Mouse (Mus musculus): ENCODE data around the gene Gpc6. TPM values are rescaled to one million over a fixed set of nuclear protein-coding genes. Genes with fewer than 3 reads are reported as not detected.

Gpc6 gene
- total RNA-seq, 4 experiments from 2014 or later = 10.0 to 12.9 (median 10.9) TPM

GRCm38 (mm10) chr14:117361155-117361964, 436.2 kb downstream of the Gpc6 start:
- no peak for DNase-seq (ENCODE audit: low spot score in 2 of 2)

DNA sequence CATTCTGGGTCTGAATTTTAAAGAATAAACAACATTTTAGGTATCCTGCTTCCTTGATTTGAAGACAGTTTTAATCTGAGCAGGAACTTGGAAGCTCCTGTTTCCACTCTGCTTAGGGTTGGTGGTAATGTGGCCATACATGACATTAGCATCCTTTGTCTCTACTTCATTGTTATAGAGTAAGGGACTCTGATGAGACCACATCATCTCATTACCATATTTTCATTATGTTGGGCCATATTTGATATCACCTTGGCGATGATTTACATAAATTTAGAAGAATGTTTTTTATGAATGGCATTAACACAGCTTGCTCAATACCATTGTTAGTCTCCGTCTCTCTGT, 436.8 kb downstream of the Gpc6 start:
- DNase-seq (ENCODE audit: low spot score in 2 of 2) = no peak

DNA sequence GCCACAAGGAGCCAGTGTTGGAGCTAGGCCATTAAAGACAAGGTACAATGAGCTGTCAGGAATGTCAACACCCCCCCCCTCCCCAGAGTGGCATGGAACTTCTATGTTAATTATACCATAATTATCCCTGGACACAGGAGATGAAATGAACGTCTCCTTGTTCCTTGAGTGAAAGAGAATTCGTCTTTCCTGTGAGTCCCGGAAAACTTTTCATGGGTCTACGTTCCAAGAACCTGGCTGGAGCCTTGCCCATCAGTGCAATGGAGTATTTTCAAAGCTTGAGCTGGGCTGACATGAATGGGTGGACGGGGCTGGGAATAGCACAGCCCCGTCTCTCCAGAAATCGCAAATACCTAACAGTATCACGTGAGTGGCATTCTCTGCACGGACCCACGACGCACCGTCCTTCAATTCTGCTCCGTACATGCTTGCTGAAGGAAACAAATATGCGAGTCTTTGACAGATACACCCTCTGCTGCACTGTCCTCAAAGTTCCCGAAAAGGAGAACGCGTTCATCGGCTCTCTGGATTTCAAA, 444.3 kb downstream of the Gpc6 start:
- no peak for DNase-seq (ENCODE audit: low spot score in 2 of 2)

- no peak for DNase-seq (ENCODE audit: low spot score in 2 of 2)
These were observed 451.8 kb downstream of the Gpc6 start for GRCm38 (mm10) chr14:117376822-117377376.

DNA sequence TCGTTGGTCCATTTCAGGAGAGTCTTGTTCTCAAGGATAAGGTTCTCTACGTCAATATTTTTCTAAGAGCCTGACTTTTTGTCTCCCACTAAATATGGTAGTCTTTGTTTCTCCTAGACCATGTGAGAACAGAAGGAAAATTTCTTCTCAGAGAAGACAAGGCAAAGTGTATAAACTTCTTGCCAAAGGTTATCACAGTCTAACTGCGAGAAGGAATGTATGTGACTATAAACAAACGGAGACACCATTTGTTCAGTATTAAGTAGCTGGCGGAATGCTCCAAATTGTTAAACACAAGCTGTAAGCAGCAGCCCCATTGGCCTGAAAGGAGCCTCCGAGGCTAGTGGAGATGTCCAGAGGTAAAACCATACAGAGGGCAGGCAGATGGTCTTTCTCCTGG, 454.9 kb downstream of the Gpc6 start:
- no peak for DNase-seq (ENCODE audit: low spot score in 2 of 2)

DNA sequence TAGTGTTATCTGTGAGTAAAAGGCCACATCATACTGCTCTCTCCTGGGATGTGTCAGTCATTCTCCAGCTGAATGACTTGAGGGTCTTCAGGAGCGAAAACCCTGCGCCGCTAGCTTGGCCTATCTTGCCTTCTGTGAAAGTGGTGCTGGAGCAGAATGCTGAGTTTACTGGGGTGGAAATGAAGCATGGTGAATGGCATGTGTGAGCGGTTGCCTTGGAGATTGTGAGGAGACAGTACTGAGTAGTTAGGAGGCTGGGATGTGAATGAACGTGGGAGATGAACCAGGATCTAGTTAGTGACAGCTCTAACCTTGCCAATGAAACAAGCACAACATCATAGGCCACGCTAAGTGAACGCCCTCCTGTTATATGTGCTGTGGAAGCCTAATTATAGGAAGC, 458.1 kb downstream of the Gpc6 start:
- no peak for DNase-seq (ENCODE audit: low spot score in 2 of 2)

DNA sequence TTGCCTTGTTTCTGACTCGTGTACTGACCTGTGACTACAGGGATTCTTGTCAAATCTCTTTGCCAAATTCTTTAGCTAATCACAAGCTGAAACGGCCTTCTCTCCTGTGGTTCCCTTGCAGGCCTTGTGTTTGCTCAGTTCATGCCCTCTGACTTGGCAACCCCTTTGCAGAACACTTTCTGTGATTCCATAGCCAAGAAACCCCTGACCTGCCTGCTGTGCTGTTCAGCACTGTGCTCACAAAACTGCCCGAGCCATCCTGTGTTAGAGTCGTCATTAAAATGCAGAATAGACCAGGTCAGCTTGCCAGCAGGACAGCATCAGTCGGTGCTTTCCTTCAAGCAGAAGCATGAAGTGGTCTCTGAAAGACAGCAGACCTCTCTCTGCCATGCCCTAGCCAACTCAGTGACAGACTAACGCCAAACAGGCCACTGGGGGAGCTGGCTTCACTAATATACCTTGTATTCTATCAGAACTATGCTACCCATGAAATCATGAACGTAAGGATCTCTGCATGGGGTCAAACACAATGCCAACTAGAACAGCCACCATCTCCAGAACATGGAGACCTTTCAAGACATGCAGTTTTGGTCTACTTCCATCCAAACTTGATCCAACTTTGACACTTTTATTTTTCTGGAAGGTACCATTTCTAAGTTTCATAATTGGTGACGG, 459.1 kb downstream of the Gpc6 start:
- no peak for DNase-seq (ENCODE audit: low spot score in 2 of 2)

GRCm38 (mm10) chr14:117385731-117386270, 460.7 kb downstream of the Gpc6 start:
- no peak for DNase-seq (ENCODE audit: low spot score in 2 of 2)

- DNase-seq (ENCODE audit: low spot score in 2 of 2) = no peak
These were observed 465.7 kb downstream of the Gpc6 start for GRCm38 (mm10) chr14:117390794-117391320.

GRCm38 (mm10) chr14:117391412-117391811, 466.3 kb downstream of the Gpc6 start:
- no peak for DNase-seq (ENCODE audit: low spot score in 2 of 2)

- DNase-seq (ENCODE audit: low spot score in 2 of 2) = no peak
These were observed 472.1 kb downstream of the Gpc6 start for GRCm38 (mm10) chr14:117397165-117397564.

DNA sequence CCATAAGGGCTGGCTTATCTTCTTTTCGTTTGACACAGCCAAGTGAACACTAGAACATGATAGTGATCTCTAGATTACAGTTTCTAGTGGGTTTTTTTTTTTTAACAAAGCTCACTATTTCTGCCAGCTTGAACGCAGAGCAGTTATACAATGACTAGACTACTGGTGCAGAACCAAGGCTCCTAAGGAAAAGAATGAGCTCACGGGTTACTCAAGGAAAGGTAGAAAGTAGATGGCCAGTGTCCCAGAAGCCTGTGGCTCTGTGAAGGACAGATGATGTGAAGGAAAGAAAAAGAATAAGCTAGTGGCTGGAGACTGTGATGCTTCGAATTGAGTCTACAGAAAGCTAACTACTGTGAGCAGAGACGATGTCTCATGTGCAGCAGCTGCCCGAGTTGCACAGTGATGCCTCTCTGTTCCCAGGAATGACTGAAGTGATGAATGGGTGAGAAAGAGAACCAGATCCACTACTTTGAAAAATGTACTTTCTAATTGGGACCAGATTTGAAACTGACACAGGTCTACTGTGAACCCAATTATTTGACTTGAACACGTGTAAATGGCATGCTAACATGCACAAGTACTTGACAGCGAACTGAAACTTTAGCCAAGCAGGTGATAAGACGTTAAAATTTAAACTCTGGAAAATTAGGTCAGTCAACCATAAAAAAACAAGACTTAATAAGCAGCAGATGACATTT, 482.9 kb downstream of the Gpc6 start:
- DNase-seq (ENCODE audit: low spot score in 2 of 2) = no peak

GRCm38 (mm10) chr14:117408525-117408835, 483.4 kb downstream of the Gpc6 start:
- peak in 1 of 2 experiments; percentile 6 for DNase-seq (ENCODE audit: low spot score in 2 of 2)

DNA sequence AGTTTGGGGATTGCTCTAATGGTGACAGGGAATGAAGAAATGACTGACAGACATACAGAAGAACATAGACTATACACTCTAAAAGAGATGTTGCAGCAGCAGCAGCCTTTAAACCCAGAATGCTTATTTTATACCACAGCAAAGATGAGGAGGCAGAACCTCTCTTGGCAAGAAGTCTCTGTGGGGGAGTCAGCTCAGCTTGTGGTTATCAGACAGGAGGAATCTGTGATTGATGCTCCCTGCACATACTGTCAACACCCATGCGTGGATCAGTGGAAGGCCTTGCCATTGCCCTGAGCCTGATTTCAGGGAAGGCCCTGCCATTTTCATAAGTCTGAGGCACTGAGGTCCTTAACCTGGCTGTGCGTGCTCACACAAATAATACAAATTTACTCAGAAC, 484.7 kb downstream of the Gpc6 start:
- DNase-seq (ENCODE audit: low spot score in 2 of 2) = peak; percentile 5 to 8

GRCm38 (mm10) chr14:117410511-117410910, 485.4 kb downstream of the Gpc6 start:
- no peak for DNase-seq (ENCODE audit: low spot score in 2 of 2)

DNA sequence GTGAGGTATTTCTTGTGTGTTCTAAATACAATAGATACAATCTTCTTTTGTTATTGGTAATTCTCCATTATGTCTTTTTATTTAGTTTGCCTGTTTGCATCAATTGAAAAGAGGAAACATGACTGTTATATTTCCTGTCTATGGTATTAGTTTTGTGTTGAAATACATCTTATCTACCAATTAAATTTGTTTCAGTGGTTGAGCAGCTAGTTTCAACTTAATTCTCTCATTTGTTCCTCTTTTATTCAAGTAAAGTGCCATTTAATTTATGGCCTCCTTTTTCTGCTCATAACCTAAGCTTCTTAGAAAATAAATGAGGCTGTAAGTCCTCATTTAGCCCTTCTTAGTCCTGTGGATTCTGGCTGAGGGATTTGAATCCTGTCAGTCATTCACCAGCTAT, 489.9 kb downstream of the Gpc6 start:
- DNase-seq (ENCODE audit: low spot score in 2 of 2) = no peak

DNA sequence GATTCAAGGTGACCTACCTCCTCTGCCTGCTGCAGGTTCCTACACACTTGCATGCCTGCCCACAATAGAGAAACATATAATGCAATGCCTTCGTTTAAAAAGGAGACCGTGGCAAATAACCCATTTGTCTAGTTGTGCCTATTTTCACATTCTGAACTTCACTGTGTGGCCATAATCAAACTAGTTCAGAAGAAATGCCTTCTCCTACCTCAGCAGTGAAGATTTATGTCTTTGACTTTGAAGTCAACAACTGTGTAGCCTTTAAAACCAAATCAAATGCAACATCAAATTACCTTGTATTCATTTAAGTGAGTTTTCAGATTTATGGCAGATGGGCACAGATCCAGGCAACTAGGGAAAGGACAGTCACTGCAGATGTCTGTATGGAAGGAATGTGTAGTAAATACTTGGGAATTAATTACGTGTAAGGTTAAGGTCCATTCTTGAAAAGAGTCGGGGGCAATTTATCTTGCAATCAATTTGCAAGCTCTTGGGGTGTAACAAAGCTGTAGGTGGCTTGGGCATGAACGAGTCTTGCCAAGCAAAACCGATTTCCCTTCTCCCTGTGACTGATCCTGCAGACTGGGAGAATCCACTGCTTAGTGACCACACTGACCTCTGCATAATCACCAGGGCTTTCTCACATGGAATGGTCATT, 494.6 kb downstream of the Gpc6 start:
- DNase-seq (ENCODE audit: low spot score in 2 of 2) = no peak

DNA sequence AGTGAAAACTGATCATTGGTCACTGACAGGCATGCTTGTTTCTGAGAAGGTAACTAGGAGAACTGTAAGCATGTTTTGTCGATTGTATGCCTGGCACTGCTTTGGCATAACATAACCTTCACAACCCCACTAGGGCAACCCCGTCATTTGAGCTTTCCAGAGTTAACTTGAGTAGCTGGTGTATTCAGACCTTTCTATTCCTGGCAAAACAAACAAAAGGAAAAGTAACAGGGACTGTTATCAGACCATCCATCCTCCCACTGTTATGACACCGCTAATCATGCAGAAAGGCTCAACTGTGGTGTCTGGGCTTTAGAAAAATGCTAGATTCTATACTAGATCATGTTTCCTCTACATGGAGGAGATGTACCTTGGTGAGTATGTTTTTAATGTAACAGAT, 496.1 kb downstream of the Gpc6 start:
- no peak for DNase-seq (ENCODE audit: low spot score in 2 of 2)

GRCm38 (mm10) chr14:117426116-117426515, 501.0 kb downstream of the Gpc6 start:
- DNase-seq (ENCODE audit: low spot score in 2 of 2) = no peak

- DNase-seq (ENCODE audit: low spot score in 2 of 2) = no peak
These were observed 502.7 kb downstream of the Gpc6 start for GRCm38 (mm10) chr14:117427776-117428175.

DNA sequence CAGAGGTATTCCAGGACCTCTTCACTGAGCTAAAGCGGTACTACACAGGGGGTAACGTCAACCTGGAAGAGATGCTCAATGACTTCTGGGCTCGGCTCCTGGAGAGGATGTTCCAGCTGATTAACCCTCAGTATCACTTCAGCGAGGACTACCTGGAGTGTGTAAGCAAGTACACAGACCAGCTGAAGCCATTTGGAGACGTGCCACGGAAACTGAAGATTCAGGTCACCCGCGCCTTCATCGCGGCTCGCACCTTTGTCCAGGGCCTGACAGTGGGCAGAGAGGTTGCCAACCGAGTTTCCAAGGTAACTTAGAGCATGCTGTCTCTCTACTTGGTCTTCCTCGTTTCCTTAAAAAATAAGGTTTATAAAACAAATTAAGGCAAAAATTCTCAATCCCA, 510.6 kb downstream of the Gpc6 start:
- DNase-seq (ENCODE audit: low spot score in 2 of 2) = no peak

Measured in layer of hippocampus, adult 8-10 months (tissue).